Mouse (Mus musculus) heart, postnatal 25 days (tissue): ENCODE measurements around the gene Esp22. TPM values are rescaled to one million over a fixed set of nuclear protein-coding genes. Genes with fewer than 3 reads are reported as not detected.
"Not testable (repeated sequence)": the region's sequence is repeated elsewhere in the genome, so short reads cannot be mapped to it uniquely, and the experiment has no call there.

ENCODE experiments used
- DNase-seq: peaks from one replicate; pipeline ENCODE4 v3.0.0; 2022; ENCODE audit warnings: low spot score
- intact Hi-C: fragments of 180-260 bp; cut with DNase I; formaldehyde crosslinking; loops from one replicate; pipeline ENCODE4 v1.15.1; 2025
- total RNA-seq, 2 experiments: library from RNA; stranded (reverse); gene quantifications; 2 replicates each; pipeline ENCODE4 v1.2.3; 2021

Esp22 gene
- total RNA-seq: not detected

DNA sequence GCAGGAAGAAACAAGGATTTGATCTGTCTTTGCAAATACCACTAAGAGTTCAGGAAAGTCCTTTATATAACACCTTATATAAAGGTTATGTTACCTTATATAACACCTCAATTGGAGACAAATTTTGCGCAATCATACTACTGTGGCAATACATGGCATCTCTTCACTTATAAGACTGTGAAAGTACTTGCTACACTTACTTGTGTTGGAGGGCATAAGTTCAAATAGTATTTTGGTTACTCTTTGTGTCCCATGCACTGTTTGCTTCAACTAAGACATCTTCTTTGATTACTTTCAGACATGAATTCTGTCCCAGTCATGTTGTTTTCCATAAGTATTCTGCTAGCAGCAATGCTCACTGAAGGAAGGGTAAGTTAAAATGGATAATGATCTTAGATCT lies at the start of gene Esp22:
Esp22 (plus strand) TSS at position 301 of the 400 bp plus-strand sequence.
- no peak for DNase-seq
- intact Hi-C loops: no loop called here

DNA sequence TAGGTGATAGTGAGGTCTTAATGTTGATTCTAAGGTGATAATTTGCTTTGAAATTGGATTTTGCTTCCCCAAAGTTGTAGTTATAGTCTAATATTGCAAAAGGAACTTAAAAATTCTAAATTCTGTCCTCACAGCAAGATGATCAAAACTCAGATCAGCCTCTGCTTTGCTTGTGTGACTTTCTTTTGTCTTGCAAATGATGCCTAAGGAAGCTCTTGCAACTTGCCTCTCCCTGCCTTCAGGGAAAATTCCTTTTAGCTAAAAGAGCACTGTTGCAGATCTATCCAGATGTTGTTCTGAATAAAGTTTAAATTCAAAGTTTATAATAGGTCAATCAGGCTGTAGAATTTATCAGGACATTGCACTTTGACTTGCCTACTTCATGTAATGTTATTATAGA lies 31.5 kb upstream of the Esp22 start:
- intact Hi-C loops: no loop called here

DNA sequence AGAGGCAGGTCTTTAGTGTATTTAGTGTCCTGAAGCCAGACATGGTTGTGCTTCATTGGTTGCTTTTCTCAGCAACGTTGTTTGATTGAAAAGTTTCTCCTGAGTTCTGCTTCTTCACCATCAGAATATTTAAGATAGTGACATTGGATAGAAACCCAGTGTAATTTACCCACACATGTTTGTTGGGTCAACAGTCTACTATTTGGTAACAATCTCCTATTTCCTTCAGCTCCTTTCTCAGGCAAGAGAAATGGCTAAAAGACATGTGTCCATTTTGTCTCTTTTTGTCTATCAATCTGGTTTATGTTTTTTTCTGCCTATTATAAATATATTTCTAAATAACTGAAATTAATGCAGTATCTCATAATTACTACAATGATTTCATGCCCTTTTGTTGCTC lies 18.2 kb upstream of the Esp22 start, which contains the start of gene Esp23:
Esp23 (minus strand) TSS at position 101 of the 400 bp plus-strand sequence.
- intact Hi-C loops: no loop called here
- DNase-seq: no peak

More for the DNA sequence above, 31.5 kb upstream of the Esp22 start:
- no peak for DNase-seq

DNA sequence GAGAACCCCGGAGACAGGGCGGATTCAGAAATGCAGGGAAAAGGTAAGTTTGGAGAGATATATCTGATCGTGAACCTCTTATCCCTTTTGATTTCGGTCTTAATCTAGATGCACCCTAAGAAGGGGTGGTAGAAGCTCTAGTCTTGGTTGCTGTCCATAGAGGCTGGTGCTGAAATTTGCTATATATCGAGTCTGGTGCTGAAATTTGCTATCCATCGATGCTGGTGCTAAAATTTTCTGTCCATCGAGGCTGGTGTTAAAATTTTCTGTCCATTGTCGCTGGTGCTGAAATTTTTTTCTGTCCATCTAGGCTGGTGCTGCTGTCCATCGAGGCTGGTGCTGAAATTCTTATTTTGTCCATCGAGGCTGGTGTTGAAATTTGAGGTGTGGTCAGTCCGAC lies 12.0 kb downstream of the Esp22 start:
- DNase-seq, intact Hi-C loops: not testable (repeated sequence)

GRCm38 (mm10) chr17:39129156-39129555 lies 34.0 kb downstream of the Esp22 start:
- DNase-seq, intact Hi-C loops: not testable (repeated sequence)

Other genes with a start within 250 kb of the Esp22 start
- not detected for gene Esp24, start 58.6 kb upstream of the Esp22 start, total RNA-seq
- gene Gm21903, start 52.0 kb upstream of the Esp22 start, total RNA-seq: not detected
- not detected for gene Esp23, start 18.3 kb upstream of the Esp22 start, total RNA-seq